Mouse (Mus musculus) mesoderm, embryonic 11.5 days (tissue): Measurements from ENCODE around the gene Luc7l2.
"Not testable (repeated sequence)": the region's sequence is repeated elsewhere in the genome, so short reads cannot be mapped to it uniquely, and the experiment has no call there.

ENCODE experiments used
- DNase-seq: peaks from one replicate; pipeline ENCODE4 v3.0.0-alpha.2; 2012; ENCODE audit warnings: low read depth, low spot score

The Luc7l2 gene

DNA sequence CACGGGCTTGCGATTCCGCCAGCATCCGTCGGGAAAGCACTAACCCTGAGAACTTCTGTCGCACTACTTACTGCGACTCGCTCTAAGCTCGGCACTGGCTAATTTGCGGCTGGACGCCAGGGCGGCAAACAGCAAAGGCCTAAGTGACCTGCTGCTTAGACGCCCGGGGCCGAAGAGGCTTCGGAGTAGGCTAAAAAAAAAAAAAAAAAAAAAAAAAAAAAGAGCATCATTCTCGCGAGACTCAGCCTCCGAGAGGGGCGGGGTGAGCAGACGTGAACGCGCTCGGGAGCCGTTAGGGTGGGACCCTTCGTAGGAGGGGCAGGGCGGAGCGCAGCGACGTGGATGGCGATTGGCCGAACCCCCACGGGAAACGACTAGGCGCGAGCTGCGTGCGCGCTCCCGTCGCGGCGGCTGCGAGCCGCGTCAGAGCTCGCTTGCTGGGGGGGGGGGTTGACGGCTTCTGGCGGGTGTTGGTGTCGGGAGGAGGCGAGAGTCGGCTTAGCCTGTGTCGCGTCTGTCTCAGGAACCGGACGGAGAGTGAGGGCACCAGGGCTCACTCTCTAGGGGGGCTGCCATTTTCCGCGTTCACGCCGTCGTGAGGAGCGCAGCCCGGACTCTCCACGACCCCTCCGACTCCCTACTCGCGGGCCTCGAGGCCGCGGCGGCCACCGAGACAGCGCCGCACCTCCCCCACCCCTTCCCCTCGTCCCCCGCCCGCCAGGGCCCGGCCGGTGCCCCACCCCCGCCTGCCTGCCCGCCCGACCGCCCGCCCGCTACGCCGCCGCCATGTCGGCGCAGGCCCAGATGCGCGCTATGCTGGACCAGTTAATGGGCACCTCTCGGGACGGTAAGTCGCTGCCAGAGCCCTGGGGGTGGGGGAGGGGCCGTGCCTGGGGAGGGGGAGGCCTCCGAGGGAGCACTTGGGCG lies at the start of gene Luc7l2:
TSS of gene Luc7l2 (plus strand) at position 273 of the 927 bp plus-strand sequence.
- DNase-seq, result peak; percentile 99

- DNase-seq, result no peak
Measured at GRCm38 (mm10) chr6:38512096-38512495, 39.0 kb upstream of the Luc7l2 start.

- no peak for DNase-seq
Measured at GRCm38 (mm10) chr6:38512830-38513229, 38.3 kb upstream of the Luc7l2 start.

DNA sequence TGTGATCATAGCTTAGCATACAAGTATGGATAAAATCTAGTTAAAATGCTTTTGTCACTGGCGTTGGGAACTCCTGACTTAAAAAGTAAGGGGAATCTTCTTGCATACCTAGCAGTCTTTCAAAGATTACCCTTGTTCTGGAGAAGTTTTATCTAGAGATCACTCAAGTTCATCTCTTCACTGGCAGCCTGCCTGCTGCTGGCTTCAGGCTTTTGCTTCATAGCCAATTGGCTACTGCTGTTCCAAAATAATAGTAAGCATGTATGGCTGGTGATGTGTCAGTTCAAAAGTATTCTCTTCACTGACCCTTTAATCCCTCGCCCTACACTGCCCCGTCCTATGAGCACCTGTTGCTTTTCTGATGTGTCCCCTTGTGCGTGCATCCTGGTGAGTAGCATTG lies 35.9 kb upstream of the Luc7l2 start:
- no peak for DNase-seq

DNA sequence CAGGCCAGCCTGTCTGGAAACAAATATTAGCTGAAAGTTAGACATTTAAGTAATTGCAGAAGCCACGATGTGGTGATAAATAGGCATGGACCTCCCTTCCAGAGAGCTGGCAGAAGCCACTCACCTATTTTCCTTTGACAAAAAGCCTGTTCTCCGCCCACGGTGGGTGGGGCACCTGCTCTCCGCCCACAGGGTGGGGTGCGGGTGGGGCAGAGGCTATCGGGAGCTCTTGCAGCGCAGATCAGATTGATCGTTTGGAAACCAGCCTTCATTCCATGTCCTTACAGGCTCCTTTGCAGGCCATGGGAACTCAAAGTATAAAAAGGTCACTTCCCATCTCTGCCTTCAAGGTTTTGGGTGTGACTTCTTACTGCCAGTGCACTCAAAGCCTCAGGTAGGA lies 27.3 kb upstream of the Luc7l2 start:
- no peak for DNase-seq

DNA sequence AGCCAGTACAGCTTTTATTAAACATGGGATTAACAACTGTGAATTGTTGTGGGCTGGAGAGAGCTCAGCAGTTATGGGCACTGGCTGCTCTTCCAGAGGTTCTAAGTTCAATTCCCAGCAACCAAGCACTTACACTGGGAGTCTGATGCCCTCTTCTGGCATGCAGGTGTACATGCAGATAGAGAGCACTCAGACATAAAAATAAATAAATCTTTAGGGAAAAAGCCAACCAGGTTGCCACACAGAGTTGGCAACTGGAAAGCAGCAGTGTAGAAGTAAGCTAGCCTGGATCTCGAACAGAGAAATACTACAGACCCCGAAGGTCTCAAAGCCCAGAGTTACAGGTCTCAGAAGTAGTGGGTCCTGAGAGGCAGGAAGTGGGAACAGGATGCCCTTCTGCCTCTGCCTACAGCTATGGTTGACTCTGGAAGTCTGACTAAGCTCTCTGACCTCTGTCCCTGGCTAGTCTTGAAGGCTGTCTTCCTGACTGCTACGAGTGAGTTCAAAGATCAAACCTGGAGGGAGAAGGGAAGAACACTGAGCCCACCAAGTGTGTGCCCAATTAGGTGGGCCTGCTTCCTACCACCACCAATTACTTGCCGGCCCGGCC lies 19.8 kb upstream of the Luc7l2 start:
- peak; percentile 30 for DNase-seq

DNA sequence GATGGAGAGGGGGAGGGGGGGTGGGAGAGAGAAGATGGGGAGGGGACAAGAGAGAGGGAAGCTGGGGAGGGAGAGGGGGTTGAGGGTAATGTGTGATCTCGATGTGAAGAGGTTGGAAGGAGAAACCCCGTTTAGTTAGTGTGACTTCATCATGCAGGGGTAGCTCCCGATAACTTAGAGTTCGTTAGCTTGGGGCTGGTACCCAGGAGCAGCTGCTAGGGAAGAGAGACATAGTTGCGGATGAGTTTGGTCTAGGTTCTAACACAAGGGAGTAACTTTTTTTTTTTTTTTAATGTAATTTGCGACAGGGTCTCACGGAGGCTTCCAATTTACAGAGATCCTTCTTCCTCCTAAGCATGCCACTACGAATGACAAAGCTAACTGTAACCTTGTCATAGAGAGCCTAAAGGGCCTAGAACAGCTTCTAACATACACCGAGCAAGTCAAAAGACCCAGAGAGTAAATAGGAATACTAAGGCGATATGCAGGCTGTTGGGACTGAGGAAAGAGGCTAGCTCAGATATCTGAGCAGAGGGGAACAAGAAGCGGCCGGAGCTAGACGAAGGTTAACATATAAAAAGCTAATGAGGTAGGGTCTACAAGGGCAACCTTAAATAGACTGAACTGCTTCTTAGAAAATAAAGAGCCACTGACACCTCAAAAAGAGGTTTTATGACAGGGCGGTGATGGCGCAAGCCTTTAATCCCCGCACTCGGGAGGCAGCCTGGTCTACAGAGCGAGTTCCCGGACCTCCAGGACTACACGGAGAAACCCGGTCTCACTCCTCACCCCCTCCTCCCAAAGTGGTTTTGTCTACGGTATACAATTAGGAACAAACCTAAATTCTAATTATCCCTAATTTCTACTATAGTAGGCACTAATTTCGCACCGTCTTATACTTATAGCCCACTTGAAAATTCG lies 18.4 kb upstream of the Luc7l2 start:
- no peak for DNase-seq

DNA sequence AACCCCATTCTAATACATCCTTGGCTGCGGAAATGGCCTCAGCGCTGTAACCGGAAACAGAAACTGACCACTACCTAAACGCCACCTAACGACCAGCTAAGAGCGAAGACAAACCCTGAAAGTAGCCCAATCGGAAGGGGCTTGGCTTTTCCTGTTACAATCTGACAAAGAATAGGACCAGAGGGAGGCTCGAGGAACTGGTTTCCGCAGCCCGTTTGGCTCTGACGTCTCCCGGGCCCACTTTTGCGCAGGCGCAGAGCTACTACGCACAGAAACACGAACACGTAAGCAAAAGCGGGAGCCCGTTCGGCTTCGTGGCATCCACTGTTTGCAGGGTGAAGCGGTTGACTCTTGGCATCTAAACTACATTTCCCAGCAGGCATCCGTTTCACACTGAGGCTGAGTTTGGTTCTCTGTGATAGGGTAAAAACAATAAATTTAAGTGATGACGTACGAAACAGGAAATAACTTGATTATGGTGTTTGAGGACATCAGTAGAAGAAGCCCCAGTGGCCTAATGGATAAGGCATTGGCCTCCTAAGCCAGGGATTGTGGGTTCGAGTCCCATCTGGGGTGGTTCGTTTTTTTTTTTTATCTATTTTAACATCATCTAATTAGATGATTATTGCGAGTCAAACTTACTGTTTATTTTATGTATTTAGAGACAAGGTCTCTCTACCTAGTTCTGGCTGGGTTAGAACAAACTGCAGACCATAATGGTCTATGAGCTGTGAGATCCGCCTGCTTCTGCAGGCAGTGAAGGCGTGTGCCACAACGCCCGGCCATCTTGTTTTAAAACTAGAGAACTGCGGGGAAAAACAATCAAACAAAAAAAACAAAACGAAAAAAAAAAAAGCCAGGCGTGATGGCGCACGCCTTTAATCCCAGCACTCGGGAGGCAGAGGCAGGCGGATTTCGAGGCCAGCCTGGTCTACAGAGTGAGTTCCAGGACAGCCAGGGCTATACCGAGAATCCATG lies 17.4 kb upstream of the Luc7l2 start, which contains the start of gene Fmc1:
TSS of gene Fmc1 (plus strand) at position 75 of the 978 bp plus-strand sequence.
- DNase-seq, result peak; percentile 98

- DNase-seq, result peak; percentile 97
Measured at GRCm38 (mm10) chr6:38534640-38535365, 16.3 kb upstream of the Luc7l2 start.

GRCm38 (mm10) chr6:38535366-38535690 lies 15.8 kb upstream of the Luc7l2 start:
- no peak for DNase-seq

DNA sequence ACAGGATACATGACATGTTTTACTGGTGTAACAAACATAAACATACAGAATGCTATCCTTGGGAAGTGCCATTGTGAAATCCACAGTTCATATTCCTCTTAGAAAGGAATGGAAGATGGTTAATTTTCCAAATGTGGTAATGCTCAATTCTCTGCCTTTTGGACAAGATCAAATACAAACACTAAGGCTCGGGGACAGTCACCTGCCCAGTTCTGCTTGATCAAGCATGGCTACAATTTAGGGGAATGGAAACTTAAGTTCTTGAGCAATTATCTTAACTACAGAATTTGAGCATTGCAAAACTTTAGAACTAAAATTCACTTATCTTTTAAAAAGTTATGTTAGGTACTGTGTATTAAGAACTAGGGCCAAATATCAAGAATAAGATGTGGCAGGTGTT lies 15.3 kb upstream of the Luc7l2 start:
- DNase-seq, result no peak

- DNase-seq, result not testable (repeated sequence)
Measured at GRCm38 (mm10) chr6:38544141-38544540, 7.0 kb upstream of the Luc7l2 start.

- not testable (repeated sequence) for DNase-seq
Measured at GRCm38 (mm10) chr6:38547005-38547404, 4.1 kb upstream of the Luc7l2 start.

- DNase-seq, result no peak
Measured at GRCm38 (mm10) chr6:38547707-38548106, 3.4 kb upstream of the Luc7l2 start.

GRCm38 (mm10) chr6:38548595-38548994 lies 2.5 kb upstream of the Luc7l2 start:
- DNase-seq, result not testable (repeated sequence)

DNA sequence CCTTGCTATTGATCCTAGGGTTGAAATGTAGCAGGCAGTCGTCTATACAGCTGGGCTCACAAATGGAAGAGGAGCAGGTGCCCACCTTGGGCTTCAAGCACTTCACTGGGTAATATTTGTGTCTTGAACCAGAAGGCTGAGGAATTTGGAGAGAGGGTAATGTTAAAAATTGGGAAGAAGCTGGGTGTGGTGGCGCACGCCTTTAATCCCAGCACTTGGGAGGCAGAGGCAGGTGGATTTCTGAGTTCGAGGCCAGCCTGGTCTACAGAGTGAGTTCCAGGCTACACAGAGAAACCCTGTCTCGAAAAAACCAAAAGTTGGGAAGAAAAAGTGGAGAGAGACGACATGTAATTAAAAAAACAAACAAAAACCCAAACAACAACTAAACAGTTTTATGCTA lies 1.3 kb upstream of the Luc7l2 start:
- not testable (repeated sequence) for DNase-seq

DNA sequence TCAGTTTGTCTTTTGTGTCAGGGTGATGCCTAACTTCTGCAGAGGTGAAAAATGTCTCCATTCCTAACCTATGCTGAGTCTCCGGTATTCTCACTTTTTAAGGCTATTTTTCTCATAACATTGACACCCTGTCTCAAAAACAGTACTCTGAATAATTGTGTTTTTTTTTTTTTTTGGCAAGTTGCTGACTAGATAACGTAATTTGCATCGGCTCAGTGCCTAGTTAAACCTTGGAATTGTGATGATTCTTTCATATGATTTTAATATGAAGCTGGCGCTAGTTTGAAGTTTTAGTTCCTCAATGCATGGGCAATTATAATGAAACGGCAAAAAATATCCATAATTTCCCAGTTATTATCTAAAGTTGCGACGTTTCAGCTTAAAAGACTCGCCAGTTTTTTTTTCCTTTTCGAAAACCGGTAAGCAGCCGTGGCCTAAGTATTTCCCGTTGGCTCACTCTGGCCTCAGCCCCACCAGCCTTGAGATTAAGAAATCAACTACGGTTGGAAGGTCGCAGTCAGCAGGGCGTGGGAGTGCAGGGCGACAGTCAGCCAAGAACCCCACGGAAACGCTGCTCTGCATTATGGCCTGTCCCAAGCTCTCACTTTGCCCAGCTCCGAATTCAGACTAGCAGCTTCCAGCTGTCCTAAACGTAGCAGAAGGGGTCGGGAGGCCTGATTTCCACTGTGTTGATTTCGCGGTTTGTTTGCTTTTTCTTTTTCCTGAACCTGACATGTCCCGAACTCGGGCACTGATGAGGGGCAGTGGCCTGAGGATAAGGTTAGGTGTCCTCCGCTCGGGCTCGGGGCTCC lies 678 bp upstream of the Luc7l2 start:
- DNase-seq, result no peak

- peak; percentile 96 for DNase-seq
Measured at GRCm38 (mm10) chr6:38551989-38552635, 978 bp downstream of the Luc7l2 start.

GRCm38 (mm10) chr6:38552636-38553000 lies 1.5 kb downstream of the Luc7l2 start:
- no peak for DNase-seq
